Mouse (Mus musculus) neural tube, embryonic 15.5 days (tissue): ENCODE results near the gene Ptp4a2. TPM values are rescaled to one million over a fixed set of nuclear protein-coding genes. Genes with fewer than 3 reads are reported as not detected.

Experiments used
- ATAC-seq: fragments of 200-750 bp; cut with Nextera tagmentation; 2 replicates; pipeline ENCODE4 v1.8.0; 2017; ENCODE audit warnings: mild to moderate bottlenecking, moderate TSS enrichment, moderate library complexity; ENCODE audit not compliant: low FRiP score
- H3K27ac ChIP-seq: fragments of 300-500 bp; sonication (generic); replicated peaks from 2 replicates; pipeline ENCODE4 v1.5.1; 2015; ENCODE audit warnings: mild to moderate bottlenecking, inconsistent platforms
- H3K27me3 ChIP-seq: fragments of 300-500 bp; sonication (generic); replicated peaks from 2 replicates; pipeline ENCODE4 v1.6.1; 2015; ENCODE audit warnings: inconsistent platforms
- H3K36me3 ChIP-seq: fragments of 300-500 bp; sonication (generic); 2 replicates; pipeline ENCODE4 v1.6.1; 2015; ENCODE audit warnings: inconsistent platforms
- H3K4me1 ChIP-seq: fragments of 300-500 bp; sonication (generic); 2 replicates; pipeline ENCODE4 v1.6.1; 2015; ENCODE audit warnings: inconsistent platforms
- H3K4me2 ChIP-seq: fragments of 300-500 bp; sonication (generic); 2 replicates; pipeline ENCODE4 v1.6.1; 2015; ENCODE audit warnings: inconsistent platforms, mild to moderate bottlenecking, moderate library complexity
- H3K4me3 ChIP-seq: fragments of 300-500 bp; sonication (generic); replicated peaks from 2 replicates; pipeline ENCODE4 v1.5.1; 2015; ENCODE audit warnings: mild to moderate bottlenecking, inconsistent platforms
- H3K9ac ChIP-seq: fragments of 300-500 bp; sonication (generic); replicated peaks from 2 replicates; pipeline ENCODE4 v1.6.1; 2015; ENCODE audit warnings: mild to moderate bottlenecking, inconsistent platforms
- H3K9me3 ChIP-seq: fragments of 300-500 bp; sonication (generic); replicated peaks from 2 replicates; pipeline ENCODE4 v1.6.1; 2016; ENCODE audit warnings: inconsistent platforms
- WGBS: fragments of 180-500 bp; shearing (Covaris S2); methylation state at CpG from one replicate; pipeline ENCODE4 v1.1.7; 2015; ENCODE audit warnings: mixed read lengths; 5-methylcytosine and 5-hydroxymethylcytosine counted together
- polyA plus RNA-seq: library from polyadenylated mRNA; unstranded; fragments of >200 nt; fragmentation: Nextera tagmentation; extraction: Ambion mirVana; gene quantifications from 2 replicates; pipeline ENCODE4 v1.2.1, GENCODE M21; 2015

The Ptp4a2 gene
- polyA plus RNA-seq, 1 experiment from 2014 or later: 217 TPM

DNA sequence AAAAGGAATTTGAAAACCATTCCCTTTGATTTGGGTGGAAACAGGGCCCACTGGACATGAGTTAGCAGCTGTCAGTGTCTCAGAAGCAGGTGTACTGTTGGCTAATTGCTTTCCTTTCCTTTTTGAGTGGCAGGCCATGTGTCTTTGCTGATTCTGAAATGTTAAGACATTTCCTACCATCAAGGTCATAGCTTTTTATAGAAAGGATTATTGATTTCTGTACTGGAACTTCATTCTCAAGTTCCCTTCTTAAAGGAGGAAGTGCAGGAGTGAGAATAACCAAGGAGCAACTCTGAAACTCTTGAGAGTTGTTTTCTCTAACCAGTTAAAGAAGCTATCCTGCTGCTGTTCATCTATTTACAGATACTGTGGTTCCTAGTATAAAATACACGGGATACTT, 18.8 kb downstream of the Ptp4a2 start:
- no peaks in the 10 kb centered on the region for H3K9me3 ChIP-seq
- ATAC-seq: no peak
- no peak overlapping the region for H3K4me3 ChIP-seq
- H3K27me3 ChIP-seq: no peaks in the 10 kb centered on the region
- no peak overlapping the region for H3K9ac ChIP-seq
- H3K36me3 ChIP-seq: no peaks in the 10 kb centered on the region
- peaks cover 15% of the 10 kb centered on the region; the same call in 1 of the 2 replicates for H3K4me1 ChIP-seq
- no peak overlapping the region for H3K27ac ChIP-seq
- H3K4me2 ChIP-seq: no peak overlapping the region
- 88% methylated on average over 1 of the region's 1 CpGs for WGBS

DNA sequence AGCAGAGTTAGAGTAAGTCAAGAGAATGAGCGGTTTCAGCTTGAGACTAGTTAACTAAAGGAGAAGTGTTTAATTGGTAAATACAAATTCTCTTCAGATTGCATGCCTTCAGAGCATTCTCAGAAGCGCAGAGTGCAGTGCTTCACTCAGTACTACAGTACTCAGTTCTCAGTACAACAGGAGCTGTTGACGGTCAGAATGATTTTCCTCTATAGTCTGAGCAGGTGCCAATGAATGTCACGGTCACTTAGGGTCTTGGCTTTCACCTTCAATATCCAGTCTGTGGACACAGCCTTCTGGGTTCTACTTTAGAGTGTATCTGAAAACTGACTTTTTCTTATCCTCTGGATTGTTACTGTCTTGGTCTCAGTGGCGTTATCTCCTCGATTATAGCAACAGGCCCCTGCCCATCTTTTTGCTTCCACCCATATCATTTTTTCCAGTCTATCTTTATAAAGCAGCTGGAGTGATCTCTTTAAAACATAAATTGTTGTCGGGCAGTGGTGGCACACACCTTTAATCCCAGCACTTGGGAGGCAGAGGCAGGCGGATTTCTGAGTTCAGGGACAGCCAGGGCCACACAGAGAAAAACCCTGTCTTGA, 19.4 kb downstream of the Ptp4a2 start:
- no peaks in the 10 kb centered on the region for H3K27me3 ChIP-seq
- no peak overlapping the region for H3K27ac ChIP-seq
- no peak overlapping the region for H3K4me2 ChIP-seq
- H3K9ac ChIP-seq: no peak overlapping the region
- no peaks in the 10 kb centered on the region for H3K9me3 ChIP-seq
- no peaks in the 10 kb centered on the region for H3K36me3 ChIP-seq
- no peak overlapping the region for H3K4me3 ChIP-seq
- WGBS: 90% methylated on average over 8 of the region's 8 CpGs
- no peak for ATAC-seq
- peaks cover 15% of the 10 kb centered on the region; the same call in 1 of the 2 replicates for H3K4me1 ChIP-seq

DNA sequence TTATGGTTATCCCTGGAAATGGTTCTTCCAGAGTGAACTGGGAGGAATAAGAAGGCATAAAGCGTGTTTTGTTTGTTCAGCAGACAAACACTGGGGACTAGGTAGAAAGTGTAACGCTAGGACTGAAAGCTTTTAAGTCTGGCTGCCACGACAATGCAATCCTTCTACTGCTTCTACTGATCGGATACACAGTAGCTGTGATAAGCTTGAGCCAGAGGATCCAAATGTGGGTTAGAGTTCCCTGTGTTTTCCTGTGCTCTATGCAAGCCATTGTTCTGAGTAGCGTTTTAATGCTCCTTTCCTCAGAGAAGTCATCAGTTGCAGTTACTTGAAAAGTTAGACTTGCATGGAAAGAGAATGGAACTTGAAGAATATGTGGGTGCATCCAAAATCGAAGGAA, 23.6 kb downstream of the Ptp4a2 start:
- Histone ChIP-seq H3K36me3 (no peaks in the 10 kb centered on the region), H3K4me1 (peaks cover 8% of the 10 kb centered on the region; the same call in 1 of the 2 replicates), H3K4me2 (no peak overlapping the region), H3K9ac (no peak overlapping the region), H3K27me3 (no peaks in the 10 kb centered on the region), H3K4me3 (no peak overlapping the region), H3K27ac (no peak overlapping the region), H3K9me3 (no peaks in the 10 kb centered on the region)
- ATAC-seq: no peak
- 61% methylated on average over 6 of the region's 6 CpGs for WGBS

DNA sequence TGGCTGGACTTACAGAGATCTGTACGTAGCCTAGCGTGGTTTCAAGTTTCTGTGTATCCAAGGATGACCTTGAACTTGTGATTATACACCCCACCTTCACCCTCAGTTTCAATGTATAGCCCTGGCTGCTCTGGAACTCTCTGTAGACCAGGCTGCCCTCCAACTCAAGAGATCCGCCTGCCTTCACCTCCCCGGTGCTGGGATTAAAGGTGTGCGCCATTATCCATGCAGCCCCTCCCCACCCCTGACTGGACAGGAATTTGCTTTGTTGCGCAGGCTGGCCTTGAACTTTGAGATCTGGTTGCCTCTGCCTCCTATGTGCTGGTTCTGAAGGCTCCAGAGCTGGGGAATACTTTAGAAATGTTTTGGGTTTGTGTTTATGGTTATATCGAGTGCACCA, 24.3 kb downstream of the Ptp4a2 start:
- peaks cover 8% of the 10 kb centered on the region; the same call in 1 of the 2 replicates for H3K4me1 ChIP-seq
- H3K4me3 ChIP-seq: no peak overlapping the region
- no peak overlapping the region for H3K4me2 ChIP-seq
- WGBS: 91% methylated on average over 7 of the region's 7 CpGs
- H3K27ac ChIP-seq: no peak overlapping the region
- no peak for ATAC-seq
- H3K9me3 ChIP-seq: no peaks in the 10 kb centered on the region
- H3K27me3 ChIP-seq: no peaks in the 10 kb centered on the region
- 0 out of 2 replicates have a peak, but pooled peaks cover 3% of the 10 kb centered on the region for H3K36me3 ChIP-seq
- H3K9ac ChIP-seq: no peak overlapping the region

DNA sequence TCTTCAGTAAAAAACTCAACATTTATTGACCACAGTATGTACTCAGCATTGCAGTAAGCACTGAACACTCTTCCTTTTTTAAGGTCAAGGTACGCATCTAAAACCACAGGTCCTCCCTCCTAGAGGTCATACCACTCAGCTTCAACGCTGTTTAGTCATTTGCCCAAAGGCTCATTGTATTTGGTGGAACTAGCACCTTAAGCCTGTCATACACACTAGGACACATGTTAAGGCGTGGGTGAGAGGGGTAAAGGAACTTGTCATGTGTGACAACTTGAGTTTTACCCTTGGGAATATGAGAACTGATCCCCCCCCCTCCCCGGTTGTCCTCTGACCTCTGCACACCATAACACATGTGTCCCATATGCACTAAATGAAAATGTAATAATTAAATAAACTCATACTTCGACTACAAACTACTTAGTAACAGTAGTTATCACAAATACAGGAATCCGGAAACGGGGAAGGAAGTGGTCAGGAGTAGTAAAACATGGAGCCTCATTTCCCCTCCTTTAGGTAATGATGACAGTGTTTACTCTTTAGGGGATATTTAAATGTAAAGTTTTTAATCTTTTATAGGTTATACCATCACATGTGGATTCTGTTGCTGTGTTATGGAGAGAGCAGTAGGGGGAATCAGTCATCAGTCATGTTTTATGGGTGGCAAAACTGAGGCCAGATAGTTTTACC, 29.0 kb downstream of the Ptp4a2 start:
- no peak overlapping the region for H3K4me3 ChIP-seq
- WGBS: 96% methylated on average over 7 of the region's 7 CpGs
- no peaks in the 10 kb centered on the region for H3K27me3 ChIP-seq
- 0 out of 2 replicates have a peak, but pooled peaks cover 3% of the 10 kb centered on the region for H3K4me1 ChIP-seq
- no peak overlapping the region for H3K4me2 ChIP-seq
- H3K36me3 ChIP-seq: peaks cover 21% of the 10 kb centered on the region
- H3K9ac ChIP-seq: no peak overlapping the region
- H3K9me3 ChIP-seq: no peaks in the 10 kb centered on the region
- ATAC-seq: no peak
- no peak overlapping the region for H3K27ac ChIP-seq

DNA sequence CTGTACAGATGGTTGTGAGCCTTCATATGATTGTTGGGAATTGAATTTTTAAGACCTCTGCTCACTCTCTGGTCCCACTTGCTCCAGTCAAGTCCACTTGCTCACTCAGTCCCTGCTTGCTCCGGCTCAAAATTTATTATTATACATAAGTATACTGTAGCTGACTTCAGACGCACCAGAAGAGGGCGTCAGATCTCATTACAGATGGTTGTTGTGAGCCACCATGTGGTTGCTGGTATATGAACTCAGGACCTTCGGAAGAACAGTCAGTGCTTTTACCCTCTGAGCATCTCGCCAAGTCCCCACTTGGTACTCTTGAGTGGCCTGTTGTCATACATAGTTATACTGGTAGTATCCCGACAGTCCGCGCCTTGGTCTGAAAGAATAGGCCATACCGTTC, 35.8 kb downstream of the Ptp4a2 start:
- H3K36me3 ChIP-seq: peaks cover 42% of the 10 kb centered on the region
- WGBS: 89% methylated on average over 9 of the region's 9 CpGs
- no peaks in the 10 kb centered on the region for H3K9me3 ChIP-seq
- no peak for ATAC-seq
- H3K4me2 ChIP-seq: no peak overlapping the region
- H3K4me1 ChIP-seq: 0 out of 2 replicates have a peak, but pooled peaks cover 3% of the 10 kb centered on the region
- H3K27me3 ChIP-seq: no peaks in the 10 kb centered on the region
- H3K9ac ChIP-seq: no peak overlapping the region
- no peak overlapping the region for H3K27ac ChIP-seq
- H3K4me3 ChIP-seq: no peak overlapping the region

DNA sequence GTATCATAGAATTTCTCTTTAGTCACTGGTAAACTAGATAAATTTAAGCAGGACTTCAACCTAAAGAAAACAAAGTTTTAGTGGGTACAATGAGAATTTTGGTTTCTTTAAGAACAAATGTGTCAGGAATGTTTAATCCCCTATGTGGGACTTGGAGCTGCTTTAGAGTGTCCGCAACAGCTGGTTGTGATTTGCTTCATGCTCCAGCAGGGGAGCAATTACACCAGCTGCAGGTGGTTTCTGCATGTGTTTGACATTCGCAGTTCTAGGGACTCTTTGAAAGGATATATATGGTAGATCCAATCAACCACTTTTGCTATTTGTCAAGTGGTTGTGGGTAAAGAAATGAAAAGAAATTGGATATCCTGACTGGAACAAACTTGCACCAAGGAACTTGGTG, 39.5 kb downstream of the Ptp4a2 start:
- Histone ChIP-seq H3K9me3 (no peaks in the 10 kb centered on the region), H3K27ac (no peak overlapping the region), H3K4me2 (no peak overlapping the region), H3K4me1 (0 out of 2 replicates have a peak, but pooled peaks cover 6% of the 10 kb centered on the region), H3K9ac (no peak overlapping the region), H3K27me3 (no peaks in the 10 kb centered on the region), H3K4me3 (no peak overlapping the region), H3K36me3 (peaks cover 26% of the 10 kb centered on the region)
- WGBS: 55% methylated on average over 2 of the region's 2 CpGs
- ATAC-seq: no peak

DNA sequence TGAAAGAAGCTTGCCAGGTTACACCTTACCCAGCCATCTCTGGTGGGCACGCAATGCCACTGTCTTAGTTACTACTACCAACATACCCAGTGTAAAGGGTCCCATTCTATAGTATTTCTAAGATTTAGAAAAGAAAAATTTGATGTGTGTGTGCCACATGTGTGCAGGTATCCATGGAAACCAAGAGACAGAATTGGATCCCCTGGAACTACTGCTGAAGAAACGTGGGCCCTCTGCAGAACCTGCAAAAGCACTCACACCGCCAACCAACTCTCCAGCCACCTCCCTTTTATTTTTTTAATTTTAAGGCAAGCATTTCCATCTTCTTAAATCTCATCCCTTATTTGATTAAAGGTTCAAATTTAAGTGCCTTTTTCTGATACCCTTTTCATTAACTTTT, 40.8 kb downstream of the Ptp4a2 start:
- Histone ChIP-seq H3K4me2 (no peak overlapping the region), H3K27me3 (no peaks in the 10 kb centered on the region), H3K27ac (no peak overlapping the region), H3K9me3 (no peaks in the 10 kb centered on the region), H3K36me3 (peaks cover 12% of the 10 kb centered on the region), H3K9ac (no peak overlapping the region), H3K4me1 (0 out of 2 replicates have a peak, but pooled peaks cover 6% of the 10 kb centered on the region), H3K4me3 (no peak overlapping the region)
- ATAC-seq: no peak
- 83% methylated on average over 3 of the region's 3 CpGs for WGBS

DNA sequence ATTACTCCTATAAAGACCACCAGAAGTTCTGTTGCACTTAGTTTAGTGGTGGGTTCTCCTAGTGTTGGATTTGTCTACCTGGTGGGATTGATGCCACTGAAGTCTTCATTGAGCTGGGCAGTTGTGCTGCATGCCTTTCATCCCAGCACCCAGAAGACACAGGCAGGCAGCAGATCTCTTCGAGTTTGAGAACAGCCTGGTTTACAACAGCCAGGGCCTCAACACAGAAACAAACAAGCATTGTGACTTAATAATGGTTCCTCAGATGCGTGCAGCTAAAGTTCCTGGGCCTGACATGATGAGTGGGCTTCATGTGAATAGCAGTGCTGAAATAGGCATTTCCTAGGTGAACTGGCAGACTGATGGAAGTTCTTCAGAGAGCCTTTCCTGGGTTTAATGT, 42.0 kb downstream of the Ptp4a2 start:
- Histone ChIP-seq H3K4me1 (0 out of 2 replicates have a peak, but pooled peaks cover 6% of the 10 kb centered on the region), H3K36me3 (peaks cover 7% of the 10 kb centered on the region), H3K27ac (no peak overlapping the region), H3K9ac (no peak overlapping the region), H3K27me3 (no peaks in the 10 kb centered on the region), H3K4me3 (no peak overlapping the region), H3K4me2 (no peak overlapping the region), H3K9me3 (no peaks in the 10 kb centered on the region)
- ATAC-seq: no peak
- 36% methylated on average over 2 of the region's 2 CpGs for WGBS

DNA sequence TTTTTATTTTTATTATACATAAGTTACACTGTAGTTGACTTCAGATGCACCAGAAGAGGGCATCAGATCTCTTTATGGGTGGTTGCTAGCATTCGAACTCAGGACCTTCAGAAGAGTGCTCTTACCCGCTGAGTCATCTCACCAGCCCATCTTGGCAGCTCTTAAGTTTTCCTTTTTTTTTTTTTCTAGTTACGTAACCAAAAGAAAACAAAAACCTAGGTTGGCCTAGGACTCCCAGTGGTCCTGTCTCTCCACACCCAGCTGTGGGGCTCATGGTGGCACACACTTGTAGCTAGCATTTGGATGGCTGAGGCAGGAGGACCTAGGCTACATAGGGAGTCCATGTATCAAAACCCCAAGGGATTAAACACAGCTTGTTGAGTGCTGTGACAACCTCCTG, 43.0 kb downstream of the Ptp4a2 start:
- no peak overlapping the region for H3K4me2 ChIP-seq
- no peaks in the 10 kb centered on the region for H3K27me3 ChIP-seq
- no peak for ATAC-seq
- WGBS: 96% methylated on average over 3 of the region's 3 CpGs
- H3K4me3 ChIP-seq: no peak overlapping the region
- no peak overlapping the region for H3K9ac ChIP-seq
- H3K27ac ChIP-seq: no peak overlapping the region
- no peaks in the 10 kb centered on the region for H3K9me3 ChIP-seq
- peaks cover 2% of the 10 kb centered on the region for H3K36me3 ChIP-seq
- 0 out of 2 replicates have a peak, but pooled peaks cover 6% of the 10 kb centered on the region for H3K4me1 ChIP-seq

DNA sequence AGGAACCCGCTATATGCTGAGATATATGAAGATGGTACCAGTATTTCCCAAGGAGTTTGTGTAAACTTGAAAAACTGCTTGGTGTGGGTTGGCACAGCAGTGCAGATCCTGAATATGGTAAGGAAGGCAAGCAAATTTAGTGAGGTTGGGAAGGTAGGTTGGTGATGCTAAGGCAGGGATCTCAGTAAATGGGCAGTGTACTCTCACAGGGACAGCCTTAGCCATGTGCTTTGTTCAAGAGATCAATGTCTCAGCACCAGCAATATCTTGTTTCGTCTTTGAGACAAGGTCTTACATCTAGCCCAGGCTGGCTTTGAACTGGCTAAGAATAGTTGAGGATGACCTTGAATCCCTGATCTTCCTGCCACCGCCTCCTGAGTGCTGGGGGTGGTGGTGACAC, 43.6 kb downstream of the Ptp4a2 start:
- 86% methylated on average over 3 of the region's 3 CpGs for WGBS
- H3K27ac ChIP-seq: no peak overlapping the region

More for the DNA sequence above, 43.6 kb downstream of the Ptp4a2 start:
- Histone ChIP-seq H3K4me2 (no peak overlapping the region), H3K9ac (no peak overlapping the region), H3K4me1 (0 out of 2 replicates have a peak, but pooled peaks cover 6% of the 10 kb centered on the region), H3K27me3 (no peaks in the 10 kb centered on the region), H3K9me3 (no peaks in the 10 kb centered on the region), H3K36me3 (no peaks in the 10 kb centered on the region), H3K4me3 (no peak overlapping the region)
- ATAC-seq: no peak
